Mouse (Mus musculus) forebrain, embryonic 12.5 days (tissue): ENCODE data around the gene Bst1. TPM values are rescaled to one million over a fixed set of nuclear protein-coding genes. Genes with fewer than 3 reads are reported as not detected.

Source experiments
- ATAC-seq: fragments of 200-750 bp; cut with Nextera tagmentation; 2 replicates; pipeline ENCODE4 v1.8.0; 2017; ENCODE audit warnings: moderate TSS enrichment; ENCODE audit not compliant: low FRiP score
- H3K27ac ChIP-seq: fragments of 300-500 bp; sonication (generic); 2 replicates; pipeline ENCODE4 v1.5.1; 2016; ENCODE audit warnings: mild to moderate bottlenecking
- H3K27me3 ChIP-seq: fragments of 300-500 bp; sonication (generic); 2 replicates; pipeline ENCODE4 v1.6.1; 2016; ENCODE audit warnings: mild to moderate bottlenecking
- H3K36me3 ChIP-seq: fragments of 300-500 bp; sonication (generic); replicated peaks from 2 replicates; pipeline ENCODE4 v1.6.1; 2016; ENCODE audit warnings: mild to moderate bottlenecking
- H3K4me1 ChIP-seq: fragments of 300-500 bp; sonication (generic); 2 replicates; pipeline ENCODE4 v1.6.1; 2016
- H3K4me2 ChIP-seq: fragments of 300-500 bp; sonication (generic); 2 replicates; pipeline ENCODE4 v1.6.1; 2016; ENCODE audit warnings: mild to moderate bottlenecking, moderate library complexity
- H3K4me3 ChIP-seq: fragments of 300-500 bp; sonication (generic); replicated peaks from 2 replicates; pipeline ENCODE4 v1.5.1; 2016; ENCODE audit warnings: mild to moderate bottlenecking
- H3K9ac ChIP-seq: fragments of 300-500 bp; sonication (generic); 2 replicates; pipeline ENCODE4 v1.6.1; 2016; ENCODE audit warnings: mild to moderate bottlenecking
- H3K9me3 ChIP-seq: fragments of 300-500 bp; sonication (generic); 2 replicates; pipeline ENCODE4 v1.6.1; 2016
- WGBS: fragments of 180-500 bp; shearing (Covaris S2); methylation state at CpG from one replicate; pipeline ENCODE4 v1.1.7; 2016; 5-methylcytosine and 5-hydroxymethylcytosine counted together
- polyA plus RNA-seq: library from polyadenylated mRNA; unstranded; fragments of >200 nt; fragmentation: Nextera tagmentation; extraction: Ambion mirVana; gene quantifications from 2 replicates; pipeline ENCODE4 v1.2.1, GENCODE M21; 2016

Bst1 gene
- polyA plus RNA-seq, 1 experiment from 2014 or later, result not detected

DNA sequence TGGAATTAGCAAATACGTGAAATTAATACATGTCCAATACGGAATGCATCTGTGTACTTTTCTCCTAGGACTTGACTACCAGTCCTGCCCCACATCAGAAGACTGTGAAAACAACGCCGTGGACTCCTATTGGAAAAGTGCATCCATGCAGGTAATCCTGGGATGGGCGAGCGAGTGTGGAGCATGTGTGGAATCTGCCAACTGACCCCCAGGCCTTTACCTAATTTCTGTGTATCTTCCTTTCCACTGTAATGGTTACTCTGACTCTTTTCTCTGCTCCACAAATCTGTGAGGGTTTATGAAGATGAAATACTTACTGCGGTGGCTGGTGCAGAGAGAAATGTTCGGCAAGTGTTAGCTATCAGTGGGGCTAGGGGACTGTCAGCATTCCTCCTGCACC lies 3.5 kb downstream of the Bst1 start:
- no peak overlapping the region for H3K27ac ChIP-seq
- WGBS, result 74% methylated on average over 8 of the region's 8 CpGs
- no peaks in the 10 kb centered on the region for H3K9me3 ChIP-seq
- H3K36me3 ChIP-seq, result no peaks in the 10 kb centered on the region
- no peak for ATAC-seq
- no peaks in the 10 kb centered on the region for H3K27me3 ChIP-seq
- H3K9ac ChIP-seq, result no peak overlapping the region
- no peak overlapping the region for H3K4me3 ChIP-seq
- no peaks in the 10 kb centered on the region for H3K4me1 ChIP-seq
- H3K4me2 ChIP-seq, result no peak overlapping the region

DNA sequence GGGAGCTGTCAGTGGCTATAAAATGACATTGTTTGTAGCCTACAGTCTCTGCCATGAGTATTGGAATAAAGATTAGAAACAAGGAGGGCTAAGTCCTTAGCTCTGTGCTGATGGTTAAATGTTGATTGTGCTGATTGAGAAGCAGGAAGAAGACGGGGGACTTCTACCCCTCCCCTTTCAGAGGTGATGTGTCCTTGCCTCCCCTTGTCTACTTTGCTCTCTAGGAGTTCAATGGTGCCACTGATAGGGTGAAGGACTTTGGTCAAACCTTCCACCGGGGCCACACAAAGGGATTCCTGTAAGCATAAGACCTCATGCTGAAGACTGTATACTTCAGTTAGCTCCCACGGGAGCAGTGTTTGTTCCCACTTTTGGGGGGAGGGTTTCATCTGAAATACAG lies 4.1 kb downstream of the Bst1 start:
- ATAC-seq, result no peak
- no peak overlapping the region for H3K4me2 ChIP-seq
- no peaks in the 10 kb centered on the region for H3K4me1 ChIP-seq
- no peak overlapping the region for H3K4me3 ChIP-seq
- H3K9ac ChIP-seq, result no peak overlapping the region
- no peaks in the 10 kb centered on the region for H3K9me3 ChIP-seq
- no peaks in the 10 kb centered on the region for H3K36me3 ChIP-seq
- no peaks in the 10 kb centered on the region for H3K27me3 ChIP-seq
- no peak overlapping the region for H3K27ac ChIP-seq
- 87% methylated on average over 3 of the region's 3 CpGs for WGBS

DNA sequence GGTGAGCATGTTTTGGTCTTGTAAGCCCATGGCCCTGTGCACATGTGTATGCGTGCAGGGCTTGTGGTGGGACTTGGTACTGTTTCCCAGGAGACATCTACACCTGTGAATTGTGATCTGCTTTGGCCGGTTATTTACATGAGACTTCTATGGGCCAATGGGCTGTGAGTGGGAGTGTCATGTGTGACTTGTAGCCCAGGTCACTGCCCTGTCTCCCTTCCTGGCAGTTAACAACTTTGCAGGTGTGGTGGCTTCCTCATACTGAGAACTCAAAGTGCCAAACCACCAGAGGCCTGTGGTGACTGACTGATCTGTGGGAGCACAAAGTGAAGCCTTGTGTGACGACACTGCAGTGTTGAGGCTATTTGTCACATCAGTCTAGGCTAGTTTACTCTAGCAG lies 5.9 kb downstream of the Bst1 start:
- Histone ChIP-seq H3K27ac (no peak overlapping the region), H3K9me3 (no peaks in the 10 kb centered on the region), H3K4me3 (no peak overlapping the region), H3K27me3 (no peaks in the 10 kb centered on the region), H3K4me2 (no peak overlapping the region), H3K4me1 (no peaks in the 10 kb centered on the region), H3K9ac (no peak overlapping the region), H3K36me3 (no peaks in the 10 kb centered on the region)
- no peak for ATAC-seq
- 94% methylated on average over 3 of the region's 3 CpGs for WGBS

DNA sequence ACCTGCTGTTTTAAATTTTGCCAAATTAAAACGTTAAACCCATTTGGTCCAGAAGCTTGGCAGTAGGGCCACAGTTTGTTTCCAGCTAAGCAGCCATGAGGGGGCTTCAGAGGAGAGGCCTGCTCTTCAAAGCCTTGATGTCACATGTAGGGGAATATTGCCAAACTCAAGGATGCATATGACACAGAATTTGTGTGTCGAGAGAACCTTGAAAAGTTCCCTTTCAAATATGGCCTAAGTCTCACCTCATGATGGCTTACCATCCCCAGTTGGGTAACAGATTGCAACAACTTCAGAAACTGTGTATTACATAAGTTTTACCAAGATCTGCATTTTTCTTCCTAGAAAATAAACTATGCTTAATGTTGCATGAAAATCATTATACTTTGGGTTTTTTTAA lies 8.2 kb downstream of the Bst1 start:
- Histone ChIP-seq H3K4me3 (no peak overlapping the region), H3K36me3 (no peaks in the 10 kb centered on the region), H3K4me2 (no peak overlapping the region), H3K27me3 (no peaks in the 10 kb centered on the region), H3K4me1 (no peaks in the 10 kb centered on the region), H3K27ac (no peak overlapping the region), H3K9ac (no peak overlapping the region), H3K9me3 (no peaks in the 10 kb centered on the region)
- ATAC-seq, result no peak
- 86% methylated on average over 2 of the region's 2 CpGs for WGBS

DNA sequence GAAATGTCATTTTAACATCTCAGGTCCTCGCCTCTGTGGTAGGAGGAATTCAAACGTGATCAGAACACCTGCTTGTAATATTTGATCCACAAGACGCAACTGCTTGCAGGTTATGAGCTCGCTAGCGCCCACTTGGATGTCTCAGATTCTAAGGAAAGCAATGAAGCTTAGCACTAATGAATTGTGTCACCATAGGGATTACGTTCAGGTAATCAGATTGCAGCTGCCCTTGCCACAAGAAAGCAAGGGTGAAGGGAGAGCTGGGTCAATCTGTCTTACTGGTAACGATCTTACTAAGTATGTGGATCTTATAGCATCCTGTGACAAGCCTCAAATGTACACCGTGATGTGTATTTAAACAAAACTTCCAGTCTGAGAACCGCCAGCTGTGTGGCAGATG lies 8.7 kb downstream of the Bst1 start:
- Histone ChIP-seq H3K9ac (no peak overlapping the region), H3K27ac (no peak overlapping the region), H3K27me3 (no peaks in the 10 kb centered on the region), H3K36me3 (no peaks in the 10 kb centered on the region), H3K4me1 (no peaks in the 10 kb centered on the region), H3K4me2 (no peak overlapping the region), H3K4me3 (no peak overlapping the region), H3K9me3 (no peaks in the 10 kb centered on the region)
- ATAC-seq, result no peak
- WGBS, result 81% methylated on average over 9 of the region's 9 CpGs

DNA sequence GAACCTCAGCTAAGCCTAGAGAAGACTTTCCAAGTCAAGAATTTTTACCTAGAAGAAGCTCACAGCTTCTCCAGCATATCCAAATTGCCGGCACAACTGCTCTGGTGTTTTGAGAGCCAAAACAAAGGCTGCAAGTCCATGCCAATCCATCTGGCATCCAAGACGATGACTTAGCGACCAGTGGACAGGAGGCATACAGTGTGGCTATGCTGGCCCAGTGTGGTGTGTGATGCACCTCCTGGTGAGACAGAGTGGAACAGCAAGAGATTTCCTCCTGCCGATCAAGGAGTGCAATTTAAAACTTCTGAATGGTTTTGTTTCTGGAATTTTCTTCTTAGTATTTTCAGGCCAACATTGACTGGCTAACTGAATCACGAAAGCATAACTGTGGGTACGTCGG lies 17.9 kb downstream of the Bst1 start:
- Histone ChIP-seq H3K27me3 (no peaks in the 10 kb centered on the region), H3K4me3 (no peak overlapping the region), H3K36me3 (no peaks in the 10 kb centered on the region), H3K4me2 (no peak overlapping the region), H3K9me3 (no peaks in the 10 kb centered on the region), H3K4me1 (no peaks in the 10 kb centered on the region), H3K27ac (no peak overlapping the region), H3K9ac (no peak overlapping the region)
- ATAC-seq, result no peak
- 92% methylated on average over 7 of the region's 7 CpGs for WGBS

DNA sequence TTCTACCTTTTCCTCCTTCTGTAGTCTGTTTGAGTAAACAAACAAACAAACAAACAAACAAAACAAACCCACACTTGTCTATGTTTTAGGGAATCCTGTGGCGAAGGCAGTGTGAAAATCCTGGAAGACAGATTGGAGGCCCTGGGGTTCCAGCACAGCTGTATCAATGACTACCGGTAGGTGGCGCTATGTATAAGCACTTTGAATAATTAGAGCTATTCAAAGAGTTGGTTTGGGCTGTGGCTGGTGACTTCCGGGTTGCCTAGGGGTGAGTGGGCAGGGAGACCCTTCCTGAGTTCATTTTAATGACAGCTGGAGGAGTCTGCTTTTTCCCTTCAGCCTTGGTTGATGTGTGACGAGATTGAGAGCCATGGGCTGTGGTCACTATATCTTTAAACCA lies 18.7 kb downstream of the Bst1 start:
- Histone ChIP-seq H3K36me3 (no peaks in the 10 kb centered on the region), H3K4me2 (no peak overlapping the region), H3K4me3 (no peak overlapping the region), H3K27me3 (no peaks in the 10 kb centered on the region), H3K9ac (no peak overlapping the region), H3K9me3 (no peaks in the 10 kb centered on the region), H3K27ac (no peak overlapping the region), H3K4me1 (no peaks in the 10 kb centered on the region)
- no peak; the same call in 1 of the 2 replicates for ATAC-seq
- WGBS, result 50% methylated on average over 5 of the region's 5 CpGs

DNA sequence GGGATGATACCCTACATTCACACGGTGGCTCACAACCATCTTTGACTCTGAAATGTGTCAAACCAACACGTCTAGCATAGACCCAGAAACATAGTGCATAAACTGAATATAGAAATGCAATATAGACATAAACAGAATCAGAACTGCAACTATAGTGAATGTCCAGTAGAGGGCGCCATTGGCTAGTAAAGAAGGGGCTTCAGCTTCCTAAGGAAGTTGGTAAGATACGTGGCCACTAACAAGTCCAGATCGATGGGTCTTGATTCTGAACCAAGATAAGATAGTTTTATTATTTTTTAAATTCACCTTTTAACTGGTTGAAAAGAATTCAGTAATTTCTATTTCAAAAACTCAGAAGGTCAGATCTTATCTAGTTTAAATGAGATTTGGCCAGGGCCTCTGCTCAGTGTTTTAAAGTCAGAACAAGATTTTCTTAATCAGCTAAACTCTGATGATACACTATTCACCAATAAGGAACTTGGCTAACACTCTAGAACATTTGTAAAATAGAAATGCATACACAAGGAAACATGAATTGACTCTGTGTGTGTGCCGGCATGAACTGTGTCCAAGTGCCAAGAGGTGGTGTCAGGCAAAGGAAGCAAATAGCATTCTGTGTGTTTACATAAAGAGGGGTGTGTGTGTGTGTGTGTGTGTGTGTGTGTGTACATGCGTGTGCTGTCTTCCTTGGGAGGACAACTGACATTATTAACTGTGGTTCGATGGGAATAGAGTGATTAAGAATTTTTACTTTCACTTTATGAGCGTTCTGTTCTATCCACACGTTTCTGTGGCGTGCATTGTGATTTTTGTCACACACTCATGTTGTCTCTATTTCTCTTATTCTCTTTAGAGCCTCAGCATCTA lies 22.7 kb downstream of the Bst1 start:
- ATAC-seq, result peak; percentile 33; the same call in 1 of the 2 replicates
- Histone ChIP-seq H3K27me3 (no peaks in the 10 kb centered on the region), H3K4me1 (no peaks in the 10 kb centered on the region; the same call in 1 of the 2 replicates), H3K9ac (no peak overlapping the region), H3K36me3 (no peaks in the 10 kb centered on the region), H3K9me3 (no peaks in the 10 kb centered on the region), H3K27ac (no peak overlapping the region), H3K4me2 (no peak overlapping the region), H3K4me3 (no peak overlapping the region)
- WGBS, result 54% methylated on average over 11 of the region's 11 CpGs

DNA sequence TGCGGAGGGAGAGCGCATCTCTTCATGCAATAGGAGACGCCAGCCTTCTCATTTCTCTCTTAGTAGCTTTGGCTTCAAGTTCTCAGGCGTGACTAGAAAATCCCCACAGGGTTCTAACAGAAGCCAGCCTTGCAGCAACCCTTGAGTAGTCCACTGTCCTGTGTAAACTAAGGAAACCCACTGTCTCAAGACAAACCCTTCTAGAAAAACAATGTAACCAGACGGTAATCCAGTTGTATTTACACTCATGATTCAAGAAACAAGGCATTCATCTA lies 23.3 kb downstream of the Bst1 start:
- Histone ChIP-seq H3K9me3 (no peaks in the 10 kb centered on the region), H3K27me3 (no peaks in the 10 kb centered on the region), H3K36me3 (no peaks in the 10 kb centered on the region), H3K4me1 (no peaks in the 10 kb centered on the region; the same call in 1 of the 2 replicates), H3K4me3 (no peak overlapping the region), H3K27ac (no peak overlapping the region), H3K4me2 (no peak overlapping the region), H3K9ac (no peak overlapping the region)
- ATAC-seq, result no peak
- whole genome bisulfite sequencing, result 85% methylated on average over 5 of the region's 5 CpGs

DNA sequence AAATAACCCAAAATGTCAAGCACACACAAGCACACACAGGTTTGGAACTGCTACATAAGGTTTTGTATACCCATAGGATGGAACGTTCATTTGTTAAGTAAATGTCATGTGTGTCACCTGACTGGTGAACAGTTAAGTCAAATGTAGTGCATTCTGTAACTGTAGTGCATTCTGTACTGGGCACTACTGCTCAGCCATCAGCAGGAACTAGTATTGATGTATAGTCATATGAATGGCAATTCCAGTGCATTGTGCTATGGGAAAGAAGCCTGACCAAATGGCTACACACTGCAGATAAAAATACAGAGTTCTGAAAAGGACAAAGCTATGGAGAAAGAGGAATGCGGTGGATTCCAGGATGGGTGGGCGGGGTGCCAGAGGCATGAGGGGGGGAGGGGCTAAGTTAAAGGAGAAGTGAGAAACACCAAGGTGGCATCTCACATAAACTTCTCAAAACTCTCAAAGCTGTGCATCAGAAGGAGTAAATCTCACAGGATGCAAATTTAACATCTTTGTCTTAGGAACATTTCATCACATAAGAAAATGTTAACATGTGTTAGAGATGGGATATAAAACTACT lies 24.0 kb downstream of the Bst1 start:
- no peak for ATAC-seq
- Histone ChIP-seq H3K36me3 (no peaks in the 10 kb centered on the region), H3K9me3 (no peaks in the 10 kb centered on the region), H3K27ac (no peak overlapping the region), H3K9ac (no peak overlapping the region), H3K4me2 (no peak overlapping the region), H3K4me1 (no peaks in the 10 kb centered on the region; the same call in 1 of the 2 replicates), H3K4me3 (no peak overlapping the region), H3K27me3 (no peaks in the 10 kb centered on the region)
- 66% methylated on average over 3 of the region's 3 CpGs for WGBS

DNA sequence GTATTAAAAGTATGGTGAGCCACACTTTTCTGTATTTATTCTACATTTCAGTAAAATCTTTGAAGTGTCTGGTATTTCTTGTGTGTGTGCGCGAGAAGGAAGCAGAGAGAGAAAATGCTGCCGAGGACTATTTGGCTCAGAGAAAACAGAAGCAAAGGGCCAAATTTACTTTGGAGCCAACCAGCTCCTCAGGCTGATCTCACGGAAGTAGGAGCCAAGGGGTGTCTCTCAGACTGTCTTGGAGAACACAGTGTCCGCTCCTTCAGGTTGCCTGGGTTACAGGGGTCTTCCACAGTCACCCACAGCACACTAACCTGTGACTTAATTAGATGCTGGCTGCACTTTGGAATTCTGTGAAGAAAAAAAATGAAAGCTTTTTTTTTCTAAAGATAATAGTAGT lies 26.4 kb downstream of the Bst1 start:
- no peaks in the 10 kb centered on the region for H3K9me3 ChIP-seq
- no peak overlapping the region for H3K4me2 ChIP-seq
- H3K4me1 ChIP-seq, result no peaks in the 10 kb centered on the region; the same call in 1 of the 2 replicates
- WGBS, result 87% methylated on average over 5 of the region's 5 CpGs
- H3K4me3 ChIP-seq, result no peak overlapping the region
- H3K27ac ChIP-seq, result no peak overlapping the region
- H3K36me3 ChIP-seq, result no peaks in the 10 kb centered on the region
- no peak overlapping the region for H3K9ac ChIP-seq
- no peaks in the 10 kb centered on the region for H3K27me3 ChIP-seq
- ATAC-seq, result no peak

DNA sequence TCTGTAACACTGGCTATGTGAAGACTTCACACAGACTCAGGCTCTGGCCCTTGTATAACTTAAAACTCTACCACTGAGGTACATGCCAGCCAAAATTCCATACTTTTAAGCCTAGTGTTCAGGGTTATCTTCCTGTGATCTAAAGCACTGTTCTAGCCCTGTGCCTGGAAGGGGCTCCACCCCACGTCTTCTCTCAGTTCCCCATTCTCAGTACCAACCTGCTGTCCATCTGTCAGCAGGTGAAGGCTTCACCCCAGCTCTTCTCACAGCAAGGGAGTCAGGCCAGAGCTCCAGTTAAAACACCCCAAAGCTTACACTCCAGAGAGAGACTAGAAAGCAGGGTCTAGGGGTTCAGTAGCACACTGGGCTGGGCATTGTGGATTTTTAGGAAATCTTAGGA lies 27.0 kb downstream of the Bst1 start:
- WGBS, result 57% methylated on average over 1 of the region's 1 CpGs
- Histone ChIP-seq H3K27ac (no peak overlapping the region), H3K4me1 (no peaks in the 10 kb centered on the region; the same call in 1 of the 2 replicates), H3K9ac (no peak overlapping the region), H3K4me2 (no peak overlapping the region), H3K9me3 (no peaks in the 10 kb centered on the region), H3K4me3 (no peak overlapping the region), H3K36me3 (no peaks in the 10 kb centered on the region), H3K27me3 (no peaks in the 10 kb centered on the region)
- no peak for ATAC-seq

DNA sequence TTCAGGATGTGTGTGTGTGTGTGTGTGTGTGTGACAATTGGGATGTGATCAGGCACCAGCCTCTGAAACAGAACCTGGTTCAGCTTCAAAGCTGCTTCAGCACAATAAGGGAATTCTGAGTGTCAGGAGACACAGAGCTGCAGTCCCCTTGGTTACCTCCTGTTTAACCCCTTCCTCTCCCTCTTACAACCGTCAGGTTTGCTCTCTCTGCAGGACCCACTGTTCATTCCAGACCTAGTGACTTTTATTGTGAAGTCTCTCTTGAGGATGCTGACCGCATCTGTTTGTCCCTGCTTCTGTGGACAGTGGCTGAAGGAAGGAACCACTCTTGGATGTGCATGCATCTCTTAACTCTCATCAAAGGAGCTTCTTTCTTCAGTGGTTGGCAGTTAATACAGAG lies 27.5 kb downstream of the Bst1 start:
- 15% methylated on average over 2 of the region's 2 CpGs for WGBS
- Histone ChIP-seq H3K4me1 (no peaks in the 10 kb centered on the region; the same call in 1 of the 2 replicates), H3K4me2 (no peak overlapping the region), H3K27me3 (no peaks in the 10 kb centered on the region), H3K9me3 (no peaks in the 10 kb centered on the region), H3K36me3 (no peaks in the 10 kb centered on the region), H3K4me3 (no peak overlapping the region), H3K27ac (no peak overlapping the region), H3K9ac (no peak overlapping the region)
- ATAC-seq, result no peak
